Mouse (Mus musculus) liver, adult 2 months (tissue): ENCODE results near the gene Ypel2. TPM values are rescaled to one million over a fixed set of nuclear protein-coding genes. Genes with fewer than 3 reads are reported as not detected.

Experiments
- DNase-seq: peaks from one replicate; pipeline ENCODE4 v3.0.0-alpha.2; 2011; ENCODE audit warnings: low read depth, low spot score; ENCODE audit errors: extremely low read depth
- H3K27ac ChIP-seq: fragments of 200-500 bp; replicated peaks from 2 replicates; pipeline ENCODE4 v1.5.1; 2012; ENCODE audit warnings: low read depth, mild to moderate bottlenecking, control low read depth, inconsistent platforms, low read length; ENCODE audit not compliant: insufficient read depth
- H3K27me3 ChIP-seq: fragments of 200-500 bp; 2 replicates; pipeline ENCODE4 v1.6.1; 2012; ENCODE audit warnings: mild to moderate bottlenecking, moderate library complexity, low read length, inconsistent platforms; ENCODE audit not compliant: control insufficient read depth, insufficient read depth
- H3K36me3 ChIP-seq: fragments of 200-500 bp; 2 replicates; pipeline ENCODE4 v1.6.1; 2012; ENCODE audit warnings: low read length, inconsistent platforms; ENCODE audit not compliant: control insufficient read depth, insufficient read depth
- H3K4me1 ChIP-seq: fragments of 200-500 bp; 2 replicates; pipeline ENCODE4 v1.6.1; 2011; ENCODE audit warnings: low read length; ENCODE audit not compliant: control insufficient read depth, insufficient read depth
- H3K4me3 ChIP-seq: fragments of 200-500 bp; 2 replicates; pipeline ENCODE4 v1.5.1; 2011; ENCODE audit warnings: low read depth, mild to moderate bottlenecking, control low read depth, low read length, moderate library complexity; ENCODE audit not compliant: insufficient read depth
- H3K79me2 ChIP-seq: fragments of 200-500 bp; 2 replicates; pipeline ENCODE4 v1.6.1; 2012; ENCODE audit warnings: inconsistent platforms, mild to moderate bottlenecking, low read length, moderate library complexity; ENCODE audit not compliant: control insufficient read depth, insufficient read depth
- H3K9ac ChIP-seq: fragments of 200-500 bp; 2 replicates; pipeline ENCODE4 v1.6.1; 2012; ENCODE audit warnings: low read depth, mild to moderate bottlenecking, control low read depth, inconsistent platforms, low read length
- CTCF ChIP-seq: fragments of 200-500 bp; IDR thresholded peaks from 2 replicates; pipeline ENCODE4 v1.5.1; 2011; ENCODE audit warnings: low read depth, low read length, control low read depth
- POLR2A ChIP-seq: fragments of 200-500 bp; IDR thresholded peaks from 2 replicates; pipeline ENCODE4 v1.6.1; 2011; ENCODE audit warnings: low read length, control low read depth; ENCODE audit not compliant: insufficient read depth; ENCODE audit errors: extremely low read depth
- WGBS: fragments of 180-500 bp; shearing (Covaris S2); methylation state at CpG from one replicate; pipeline ENCODE4 v1.1.7; 2018; 5-methylcytosine and 5-hydroxymethylcytosine counted together
- polyA plus RNA-seq: library from polyadenylated mRNA; depleted of rRNA; stranded (reverse); fragments of >200 nt; gene quantifications from 2 replicates; pipeline ENCODE4 v1.2.3, GENCODE M21; 2012
- total RNA-seq: library from RNA; depleted of rRNA; stranded (reverse); fragments of >200 nt; gene quantifications from 2 replicates; pipeline ENCODE4 v1.2.3, GENCODE M21; 2014

The Ypel2 gene
- total and polyA plus RNA-seq, 2 experiments = 5.1 to 6.2 TPM

DNA sequence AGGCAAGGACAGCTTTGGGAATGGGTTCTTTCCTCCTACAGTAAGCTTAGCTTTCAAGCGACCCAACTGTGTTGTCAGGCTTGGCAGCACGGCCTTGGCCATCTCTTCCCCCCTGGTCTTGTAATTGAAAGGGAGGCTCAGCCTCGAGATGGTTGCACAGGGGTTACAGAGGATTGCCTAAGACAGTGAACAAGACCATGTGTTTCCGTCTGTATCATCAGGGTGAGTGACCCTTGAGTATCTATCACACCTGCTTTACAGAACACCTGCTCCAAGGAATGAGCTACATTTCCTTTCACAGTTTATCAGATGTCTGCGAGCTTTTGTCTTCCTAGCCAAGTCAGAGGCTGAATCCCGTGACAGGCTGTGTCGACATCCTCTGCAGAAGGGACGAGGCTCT, 48.4 kb downstream of the Ypel2 start:
- H3K4me1 ChIP-seq = peaks cover 3% of the 10 kb centered on the region; the same call in 1 of the 2 replicates
- DNase-seq = no peak
- no peak overlapping the region for H3K9ac ChIP-seq
- TF ChIP-seq POLR2A (no peak), CTCF (no peak)
- peaks cover 5% of the 10 kb centered on the region; the same call in 1 of the 2 replicates for H3K79me2 ChIP-seq
- peaks cover 26% of the 10 kb centered on the region; the same call in 1 of the 2 replicates for H3K36me3 ChIP-seq
- H3K27me3 ChIP-seq = no peaks in the 10 kb centered on the region
- H3K4me3 ChIP-seq = no peak overlapping the region
- WGBS = 74% methylated on average over 8 of the region's 8 CpGs
- no peak overlapping the region for H3K27ac ChIP-seq

DNA sequence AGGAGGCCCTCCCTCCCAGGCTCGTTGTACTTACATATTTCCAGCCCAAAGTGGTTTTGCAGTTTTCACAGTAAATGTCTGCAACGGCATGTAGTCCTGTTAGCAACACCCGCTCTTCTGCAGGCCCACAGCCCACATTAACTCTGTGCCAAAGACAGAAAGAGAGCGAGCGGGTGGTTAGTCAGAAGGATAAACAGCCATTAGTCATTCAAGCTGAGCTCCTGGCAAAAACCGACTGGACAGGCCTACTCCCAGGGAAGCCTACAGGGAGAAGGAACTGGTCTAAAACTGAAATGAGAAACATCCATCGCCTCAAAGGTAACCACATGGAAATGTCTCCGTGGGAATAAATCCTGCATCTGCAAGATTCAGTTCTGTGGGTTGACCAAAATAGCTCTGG, 49.0 kb downstream of the Ypel2 start:
- H3K27ac ChIP-seq = no peak overlapping the region
- no peak overlapping the region for H3K9ac ChIP-seq
- H3K79me2 ChIP-seq = 0 out of 2 replicates have a peak, but pooled peaks cover under 1% of the 10 kb centered on the region
- H3K36me3 ChIP-seq = peaks cover 26% of the 10 kb centered on the region; the same call in 1 of the 2 replicates
- H3K4me1 ChIP-seq = peaks cover 3% of the 10 kb centered on the region; the same call in 1 of the 2 replicates
- H3K27me3 ChIP-seq = no peaks in the 10 kb centered on the region
- DNase-seq = no peak
- no peak for TF ChIP-seq CTCF
- no peak for TF ChIP-seq POLR2A
- no peak overlapping the region for H3K4me3 ChIP-seq
- WGBS = 89% methylated on average over 8 of the region's 8 CpGs

DNA sequence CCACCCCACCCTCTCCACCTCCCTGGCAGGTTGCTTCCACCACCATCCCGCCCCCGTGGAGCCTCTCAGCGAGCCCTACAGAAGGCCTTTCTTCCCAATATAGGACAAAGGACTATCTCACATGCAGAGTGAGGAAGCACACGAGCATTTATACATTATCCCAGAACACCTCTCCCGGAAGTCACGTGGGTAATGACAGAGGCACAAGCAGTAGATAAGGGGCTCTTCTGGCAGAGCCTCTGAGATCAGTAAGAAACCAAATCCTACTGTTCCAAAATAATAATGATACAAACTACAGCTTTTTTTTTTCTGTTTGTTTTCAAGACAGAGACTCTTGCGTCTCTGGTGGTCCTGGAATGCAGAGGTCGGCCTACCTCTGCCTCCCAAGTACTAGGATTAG, 51.6 kb downstream of the Ypel2 start:
- H3K9ac ChIP-seq = no peak overlapping the region
- no peak overlapping the region for H3K27ac ChIP-seq
- no peak overlapping the region for H3K4me3 ChIP-seq
- DNase-seq = no peak
- TF ChIP-seq POLR2A (no peak), CTCF (no peak)
- no peaks in the 10 kb centered on the region for H3K79me2 ChIP-seq
- H3K36me3 ChIP-seq = peaks cover 29% of the 10 kb centered on the region; the same call in 1 of the 2 replicates
- H3K27me3 ChIP-seq = no peaks in the 10 kb centered on the region
- 83% methylated on average over 8 of the region's 8 CpGs for WGBS
- H3K4me1 ChIP-seq = peaks cover 4% of the 10 kb centered on the region; the same call in 1 of the 2 replicates

DNA sequence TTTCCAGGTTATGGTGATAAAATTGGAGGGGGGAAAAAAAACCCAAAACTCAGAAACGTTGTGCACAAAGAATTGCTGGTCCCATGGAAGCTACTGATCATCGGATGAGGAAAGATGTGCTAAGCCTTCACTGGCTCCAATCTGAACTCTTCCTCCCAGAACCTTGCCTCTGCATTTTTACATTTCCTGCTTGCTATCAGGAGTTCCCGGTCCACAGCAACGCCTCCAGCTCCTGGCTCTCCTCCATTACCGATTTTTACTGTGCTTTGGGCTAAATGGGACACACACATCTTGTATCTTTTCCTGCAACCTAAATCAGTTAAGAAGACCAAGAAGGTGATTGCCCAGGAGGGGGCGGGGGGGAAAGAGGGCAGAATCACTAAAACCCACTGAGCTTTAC, 54.0 kb downstream of the Ypel2 start:
- H3K4me3 ChIP-seq = no peak overlapping the region
- no peaks in the 10 kb centered on the region for H3K79me2 ChIP-seq
- H3K27ac ChIP-seq = no peak overlapping the region
- no peak overlapping the region for H3K9ac ChIP-seq
- no peak for DNase-seq
- H3K4me1 ChIP-seq = peaks cover 10% of the 10 kb centered on the region; the same call in 1 of the 2 replicates
- TF ChIP-seq CTCF (no peak), POLR2A (no peak)
- H3K36me3 ChIP-seq = peaks cover 24% of the 10 kb centered on the region; the same call in 1 of the 2 replicates
- WGBS = 71% methylated on average over 6 of the region's 6 CpGs
- no peaks in the 10 kb centered on the region for H3K27me3 ChIP-seq

DNA sequence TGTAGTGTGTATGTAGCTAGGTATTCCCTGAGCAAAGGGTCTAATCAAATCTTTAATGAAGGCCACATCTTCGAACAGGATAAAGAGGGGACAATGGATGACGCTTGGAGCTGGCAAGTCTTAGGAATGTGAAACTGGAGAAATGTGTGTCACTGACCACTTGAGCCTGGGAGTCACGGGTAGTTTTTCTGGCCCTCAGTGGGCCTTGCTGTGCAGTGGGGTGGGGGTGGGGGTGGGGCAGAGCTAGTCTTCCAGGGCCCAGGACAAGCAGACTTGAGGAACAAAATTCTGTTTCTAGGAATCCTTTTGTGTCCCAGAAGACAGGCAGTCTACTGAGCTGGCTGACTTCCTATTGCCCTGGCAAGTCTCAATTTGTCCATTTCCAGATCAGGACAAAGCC, 55.0 kb downstream of the Ypel2 start:
- H3K36me3 ChIP-seq = peaks cover 17% of the 10 kb centered on the region; the same call in 1 of the 2 replicates
- no peak overlapping the region for H3K4me3 ChIP-seq
- H3K27ac ChIP-seq = no peak overlapping the region
- no peaks in the 10 kb centered on the region for H3K79me2 ChIP-seq
- TF ChIP-seq CTCF (no peak), POLR2A (no peak)
- no peak overlapping the region for H3K9ac ChIP-seq
- WGBS = 79% methylated on average over 3 of the region's 3 CpGs
- no peak for DNase-seq
- H3K27me3 ChIP-seq = no peaks in the 10 kb centered on the region
- H3K4me1 ChIP-seq = peaks cover 10% of the 10 kb centered on the region; the same call in 1 of the 2 replicates

DNA sequence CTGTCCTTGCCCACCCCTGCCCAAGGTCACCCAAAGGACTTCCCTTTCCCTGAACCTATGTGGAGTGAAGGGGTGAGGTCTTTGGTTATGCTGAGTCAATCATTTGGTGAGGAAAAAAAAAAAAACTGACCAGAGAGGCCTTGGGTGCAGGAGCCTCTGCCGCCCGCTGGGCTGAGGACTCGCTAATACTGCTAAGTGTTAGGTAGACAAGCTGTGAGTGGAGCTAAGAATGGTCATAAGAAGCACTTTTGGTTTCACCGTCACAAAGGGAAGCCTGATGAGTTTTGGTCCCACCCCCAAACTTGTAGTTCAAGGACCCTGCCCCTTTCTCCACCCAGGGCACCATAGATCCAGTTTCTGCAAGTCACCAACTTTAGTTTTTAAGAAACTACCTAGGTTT, 55.4 kb downstream of the Ypel2 start:
- DNase-seq = no peak
- no peaks in the 10 kb centered on the region for H3K79me2 ChIP-seq
- H3K4me3 ChIP-seq = no peak overlapping the region
- no peak overlapping the region for H3K27ac ChIP-seq
- H3K36me3 ChIP-seq = peaks cover 17% of the 10 kb centered on the region; the same call in 1 of the 2 replicates
- 96% methylated on average over 4 of the region's 4 CpGs for WGBS
- H3K27me3 ChIP-seq = no peaks in the 10 kb centered on the region
- H3K9ac ChIP-seq = no peak overlapping the region
- TF ChIP-seq POLR2A = no peak
- no peak for TF ChIP-seq CTCF
- peaks cover 10% of the 10 kb centered on the region; the same call in 1 of the 2 replicates for H3K4me1 ChIP-seq
